Comparison of ENCODE assay signal across 13 mouse cellular contexts in the genomic region with DNA sequence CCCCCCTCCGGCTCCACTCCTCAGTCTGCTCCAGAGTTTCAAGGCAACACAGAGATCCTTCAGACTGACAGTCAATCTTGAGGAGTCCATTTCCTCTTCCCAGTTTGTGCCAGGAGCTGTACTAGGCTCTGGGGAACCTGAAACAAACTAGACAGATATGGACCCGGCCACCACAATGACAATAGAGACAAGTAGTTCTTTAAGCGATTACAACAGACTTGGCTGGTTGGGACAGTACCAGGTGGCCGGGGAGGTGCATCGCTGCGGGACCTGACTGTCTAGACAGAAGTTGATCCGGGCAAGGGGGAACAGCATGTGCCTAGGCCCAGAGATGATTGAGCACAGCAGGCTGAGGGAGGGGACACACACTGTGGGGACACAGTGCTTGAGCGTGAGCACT. TPM values are rescaled to one million over a fixed set of nuclear protein-coding genes. Genes with fewer than 3 reads are reported as not detected.
DNase-seq lines count a peak whose midpoint lies in the region; ATAC-seq and TF ChIP-seq lines count a peak whose summit lies in the region.
"Had no signal": no experiment of that assay in that cellular context is flagged by ENCODE, and none has a peak within 500 bp of the region (broad histone marks: within the 10 kb centered on the region; RNA-seq: fewer than 3 reads in every experiment).

No protein-coding gene starts in this region.

- no peaks in the 10 kb centered on the region for H3K36me3 ChIP-seq in hindbrain, embryonic 10.5 days
- no peaks in the 10 kb centered on the region for H3K36me3 ChIP-seq in hindbrain, embryonic 14.5 days (replicated peaks; ENCODE audit: control insufficient read depth, insufficient read depth)
- no peaks in the 10 kb centered on the region for H3K36me3 ChIP-seq in midbrain, postnatal 0 days (ENCODE audit: insufficient read depth, low read length)
- H3K36me3 ChIP-seq in midbrain, embryonic 15.5 days (replicated peaks): no peaks in the 10 kb centered on the region
- peaks cover 16% of the 10 kb centered on the region for H3K36me3 ChIP-seq in embryonic facial prominence, embryonic 15.5 days
- no peaks in the 10 kb centered on the region; the same call in 1 of the 2 replicates for H3K36me3 ChIP-seq in stomach, embryonic 16.5 days (ENCODE audit: control insufficient read depth, insufficient read depth, low read length)
- H3K36me3 ChIP-seq: heart, embryonic 13.5 days had no signal

- H3K27me3 ChIP-seq in hindbrain, embryonic 10.5 days (ENCODE audit: insufficient read depth, poor library complexity, severe bottlenecking): peaks cover 9% of the 10 kb centered on the region; the same call in 1 of the 2 replicates
- no peaks in the 10 kb centered on the region; the same call in 1 of the 2 replicates for H3K27me3 ChIP-seq in hindbrain, embryonic 14.5 days (ENCODE audit: control insufficient read depth, insufficient read depth, low read length)
- H3K27me3 ChIP-seq in midbrain, postnatal 0 days (ENCODE audit: insufficient read depth, low read length): no peaks in the 10 kb centered on the region
- H3K27me3 ChIP-seq in midbrain, embryonic 15.5 days (replicated peaks): no peaks in the 10 kb centered on the region
- no peaks in the 10 kb centered on the region for H3K27me3 ChIP-seq in embryonic facial prominence, embryonic 15.5 days
- H3K27me3 ChIP-seq in stomach, embryonic 16.5 days (ENCODE audit: control insufficient read depth, insufficient read depth, low read length): no peaks in the 10 kb centered on the region

- no peak for TF ChIP-seq CTCF in midbrain, postnatal 0 days (IDR thresholded peaks at IDR 0.05)

- no peak for DNase-seq in hindbrain, embryonic 10.5 days (ENCODE audit: low spot score)
- no peak for DNase-seq in hindbrain, embryonic 14.5 days (ENCODE audit: low spot score)
- DNase-seq in midbrain, postnatal 0 days (ENCODE audit: low spot score): peak; percentile 61
- no peak for DNase-seq in frontal cortex, postnatal 36 days (ENCODE audit: low spot score in 2 of 2)
- no peak for DNase-seq in thymus, postnatal 25 days
- DNase-seq: gastrocnemius, adult 2 months; kidney, adult 11 months; midbrain, embryonic 14.5 days had no signal

- WGBS in hindbrain, embryonic 10.5 days: 24% methylated on average over 8 of the region's 8 CpGs
- WGBS in hindbrain, embryonic 14.5 days: 27% methylated on average over 8 of the region's 8 CpGs
- 28% methylated on average over 8 of the region's 8 CpGs for WGBS in midbrain, postnatal 0 days
- WGBS in midbrain, embryonic 15.5 days: 26% methylated on average over 8 of the region's 8 CpGs
- WGBS in embryonic facial prominence, embryonic 15.5 days: 26% methylated on average over 8 of the region's 8 CpGs
- WGBS in stomach, embryonic 16.5 days: 33% methylated on average over 8 of the region's 8 CpGs

- H3K4me2 ChIP-seq in hindbrain, embryonic 14.5 days (replicated peaks): no peak overlapping the region
- H3K4me2 ChIP-seq in midbrain, postnatal 0 days (ENCODE audit: low read depth, low read length, poor library complexity, severe bottlenecking): no peak overlapping the region
- H3K4me2 ChIP-seq in midbrain, embryonic 15.5 days: no peak overlapping the region
- 0 out of 2 replicates have a peak overlapping the region, but pooled peaks have one; percentile 12 for H3K4me2 ChIP-seq in embryonic facial prominence, embryonic 15.5 days (replicated peaks)
- peak overlapping the region; percentile 13 for H3K4me2 ChIP-seq in stomach, embryonic 16.5 days (ENCODE audit: low read depth, low read length)
- H3K4me2 ChIP-seq: heart, embryonic 13.5 days had no signal

- H3K27ac ChIP-seq in hindbrain, embryonic 10.5 days: peak overlapping the region; percentile 67
- no peak overlapping the region for H3K27ac ChIP-seq in hindbrain, embryonic 14.5 days
- H3K27ac ChIP-seq in midbrain, postnatal 0 days (ENCODE audit: low read depth, low read length): no peak overlapping the region
- H3K27ac ChIP-seq in midbrain, embryonic 15.5 days: no peak overlapping the region
- peak overlapping the region; percentile 83 for H3K27ac ChIP-seq in embryonic facial prominence, embryonic 15.5 days (replicated peaks)
- no peak overlapping the region; the same call in 1 of the 2 replicates for H3K27ac ChIP-seq in stomach, embryonic 16.5 days (ENCODE audit: low read length)
- H3K27ac ChIP-seq: gastrocnemius, adult 2 months; liver, embryonic 14.5 days had no signal

- H3K4me1 ChIP-seq in hindbrain, embryonic 10.5 days (replicated peaks): peaks cover 42% of the 10 kb centered on the region
- no peaks in the 10 kb centered on the region for H3K4me1 ChIP-seq in hindbrain, embryonic 14.5 days (replicated peaks; ENCODE audit: control insufficient read depth, insufficient read depth, low read length)
- peaks cover 3% of the 10 kb centered on the region; the same call in 1 of the 2 replicates for H3K4me1 ChIP-seq in midbrain, postnatal 0 days (ENCODE audit: insufficient read depth, low read length)
- H3K4me1 ChIP-seq in midbrain, embryonic 15.5 days: no peaks in the 10 kb centered on the region
- peaks cover 35% of the 10 kb centered on the region for H3K4me1 ChIP-seq in embryonic facial prominence, embryonic 15.5 days
- H3K4me1 ChIP-seq in stomach, embryonic 16.5 days (ENCODE audit: control insufficient read depth, insufficient read depth, low read length): peaks cover 18% of the 10 kb centered on the region; the same call in 1 of the 2 replicates

- 0 out of 2 replicates have a peak, but pooled peaks cover 4% of the 10 kb centered on the region for H3K9me3 ChIP-seq in hindbrain, embryonic 10.5 days
- no peaks in the 10 kb centered on the region for H3K9me3 ChIP-seq in hindbrain, embryonic 14.5 days (ENCODE audit: control insufficient read depth, low read length)
- H3K9me3 ChIP-seq in midbrain, postnatal 0 days (ENCODE audit: low read length): 0 out of 2 replicates have a peak, but pooled peaks cover 3% of the 10 kb centered on the region
- H3K9me3 ChIP-seq in midbrain, embryonic 15.5 days: no peaks in the 10 kb centered on the region
- H3K9me3 ChIP-seq in embryonic facial prominence, embryonic 15.5 days (replicated peaks): no peaks in the 10 kb centered on the region
- 0 out of 2 replicates have a peak, but pooled peaks cover 3% of the 10 kb centered on the region for H3K9me3 ChIP-seq in stomach, embryonic 16.5 days (replicated peaks; ENCODE audit: control insufficient read depth, low read length)

- ATAC-seq in hindbrain, embryonic 14.5 days (ENCODE audit: low FRiP score): no peak; the same call in 1 of the 2 replicates
- ATAC-seq in midbrain, postnatal 0 days (ENCODE audit: low FRiP score): no peak
- no peak for ATAC-seq in midbrain, embryonic 15.5 days (replicated peaks)
- no peak for ATAC-seq in embryonic facial prominence, embryonic 15.5 days (ENCODE audit: insufficient number of reproducible peaks, low FRiP score, low TSS enrichment, low read depth)
- ATAC-seq in stomach, embryonic 16.5 days (ENCODE audit: insufficient read depth, low FRiP score): no peak

- no peak overlapping the region for H3K4me3 ChIP-seq in hindbrain, embryonic 10.5 days
- H3K4me3 ChIP-seq in hindbrain, embryonic 14.5 days (replicated peaks; ENCODE audit: low read length): no peak overlapping the region
- H3K4me3 ChIP-seq in midbrain, postnatal 0 days (ENCODE audit: low read depth, low read length): no peak overlapping the region
- no peak overlapping the region for H3K4me3 ChIP-seq in midbrain, embryonic 15.5 days
- H3K4me3 ChIP-seq in embryonic facial prominence, embryonic 15.5 days (replicated peaks): no peak overlapping the region
- H3K4me3 ChIP-seq in stomach, embryonic 16.5 days (replicated peaks; ENCODE audit: low read length): no peak overlapping the region
- H3K4me3 ChIP-seq: gastrocnemius, adult 2 months; heart, embryonic 13.5 days had no signal

- no peak overlapping the region for H3K9ac ChIP-seq in hindbrain, embryonic 14.5 days
- no peak overlapping the region for H3K9ac ChIP-seq in midbrain, postnatal 0 days (replicated peaks; ENCODE audit: low read length, poor library complexity, severe bottlenecking)
- H3K9ac ChIP-seq in midbrain, embryonic 15.5 days: no peak overlapping the region
- no peak overlapping the region for H3K9ac ChIP-seq in embryonic facial prominence, embryonic 15.5 days
- no peak overlapping the region for H3K9ac ChIP-seq in stomach, embryonic 16.5 days (ENCODE audit: low read length)
- H3K9ac ChIP-seq: heart, embryonic 13.5 days; liver, embryonic 14.5 days had no signal

RNA-seq across cellular contexts. Expression of a gene that starts 1.2 kb away (rescaled TPM):
- 76.3 and 83.5 TPM in 2 replicates for polyA plus RNA-seq in hindbrain, embryonic 10.5 days (2016; fragmentation: Nextera tagmentation; extraction: Ambion mirVana)
- 66.0 and 77.7 TPM in 2 replicates for polyA plus RNA-seq in hindbrain, embryonic 14.5 days (2014; fragmentation: Nextera tagmentation; extraction: Ambion mirVana)
- total RNA-seq in midbrain, postnatal 0 days (2014; rRNA removed): 49.8 and 61.5 TPM in 2 replicates
- 59.5 and 67.3 TPM in 2 replicates for polyA plus RNA-seq in midbrain, postnatal 0 days (2015; fragmentation: Nextera tagmentation; extraction: Ambion mirVana)
- 68.1 and 75.5 TPM in 2 replicates for polyA plus RNA-seq in midbrain, embryonic 15.5 days (2015; fragmentation: Nextera tagmentation; extraction: Ambion mirVana)
- 68.6 and 71.0 TPM in 2 replicates for polyA plus RNA-seq in embryonic facial prominence, embryonic 15.5 days (2015; fragmentation: Nextera tagmentation; extraction: Ambion mirVana)
- polyA plus RNA-seq in stomach, embryonic 16.5 days (2015; fragmentation: Nextera tagmentation; extraction: Ambion mirVana): 63.5 and 72.7 TPM in 2 replicates

RNA-seq across cellular contexts. Expression of a gene that starts 38.0 kb away (rescaled TPM):
- polyA plus RNA-seq in hindbrain, embryonic 10.5 days (2016; fragmentation: Nextera tagmentation; extraction: Ambion mirVana): 0.81 and 0.85 TPM in 2 replicates
- polyA plus RNA-seq in hindbrain, embryonic 14.5 days (2014; fragmentation: Nextera tagmentation; extraction: Ambion mirVana): 1.7 and 2.3 TPM in 2 replicates
- total RNA-seq in midbrain, postnatal 0 days (2014; rRNA removed): 14.5 and 20.4 TPM in 2 replicates
- 13.9 and 16.7 TPM in 2 replicates for polyA plus RNA-seq in midbrain, postnatal 0 days (2015; fragmentation: Nextera tagmentation; extraction: Ambion mirVana)
- 3.3 and 3.6 TPM in 2 replicates for polyA plus RNA-seq in midbrain, embryonic 15.5 days (2015; fragmentation: Nextera tagmentation; extraction: Ambion mirVana)
- 0.16 TPM in 1 of 2 replicates, not detected in the other for polyA plus RNA-seq in embryonic facial prominence, embryonic 15.5 days (2015; fragmentation: Nextera tagmentation; extraction: Ambion mirVana)
- 0.29 and 0.49 TPM in 2 replicates for polyA plus RNA-seq in stomach, embryonic 16.5 days (2015; fragmentation: Nextera tagmentation; extraction: Ambion mirVana)
- total RNA-seq: gastrocnemius, adult 2 months had no signal
- polyA plus RNA-seq: liver, embryonic 14.5 days had no signal

RNA-seq across cellular contexts. Expression of a gene that starts 53.5 kb away (rescaled TPM):
- 7.2 and 8.7 TPM in 2 replicates for polyA plus RNA-seq in hindbrain, embryonic 10.5 days (2016; fragmentation: Nextera tagmentation; extraction: Ambion mirVana)
- 10.1 and 11.1 TPM in 2 replicates for polyA plus RNA-seq in hindbrain, embryonic 14.5 days (2014; fragmentation: Nextera tagmentation; extraction: Ambion mirVana)
- 31.1 and 43.9 TPM in 2 replicates for total RNA-seq in midbrain, postnatal 0 days (2014; rRNA removed)
- polyA plus RNA-seq in midbrain, postnatal 0 days (2015; fragmentation: Nextera tagmentation; extraction: Ambion mirVana): 12.5 and 13.8 TPM in 2 replicates
- 7.8 and 12.9 TPM in 2 replicates for polyA plus RNA-seq in midbrain, embryonic 15.5 days (2015; fragmentation: Nextera tagmentation; extraction: Ambion mirVana)
- polyA plus RNA-seq in embryonic facial prominence, embryonic 15.5 days (2015; fragmentation: Nextera tagmentation; extraction: Ambion mirVana): 183 and 190 TPM in 2 replicates
- polyA plus RNA-seq in stomach, embryonic 16.5 days (2015; fragmentation: Nextera tagmentation; extraction: Ambion mirVana): 55.6 and 75.1 TPM in 2 replicates

Comparison
In these comparisons a context has a peak if more than half of its experiments do, and no peak if none do; other contexts are left out.
1. H3K27ac ChIP-seq: peak in hindbrain, embryonic 10.5 days (single experiment) and embryonic facial prominence, embryonic 15.5 days (single experiment); none in hindbrain, embryonic 14.5 days (single experiment), midbrain, postnatal 0 days (single experiment), midbrain, embryonic 15.5 days (single experiment) and stomach, embryonic 16.5 days (single experiment).
2. H3K4me2 ChIP-seq: peak in embryonic facial prominence, embryonic 15.5 days (single experiment) and stomach, embryonic 16.5 days (single experiment); none in hindbrain, embryonic 14.5 days (single experiment), midbrain, postnatal 0 days (single experiment) and midbrain, embryonic 15.5 days (single experiment).